Mouse (Mus musculus): ENCODE data around the gene Pigk. TPM values are rescaled to one million over a fixed set of nuclear protein-coding genes. Genes with fewer than 3 reads are reported as not detected.

The Pigk gene
- total and polyA plus RNA-seq, 3 experiments = 4.1 to 39.2 (median 34.2) TPM

- no peak for DNase-seq (ENCODE audit: low spot score)
- TF ChIP-seq GATA2 (IDR thresholded peaks at IDR 0.05; ENCODE audit: borderline replicate concordance, low read depth, low read length) = no peak
- TF ChIP-seq GATA1 (IDR thresholded peaks at IDR 0.05; ENCODE audit: borderline replicate concordance, low read length) = no peak
- no peak for TF ChIP-seq TAL1 (conservative IDR thresholded peaks at IDR 0.05; ENCODE audit: low read depth, low read length)
- no peak for TF ChIP-seq CTCF (IDR thresholded peaks at IDR 0.05; ENCODE audit: low read depth, low read length)
- no peak for TF ChIP-seq POLR2AphosphoS5 (IDR thresholded peaks at IDR 0.05; ENCODE audit: insufficient replicate concordance, low read depth, low read length)
- Histone ChIP-seq H3K36me3 (replicated peaks) (no peaks in the 10 kb centered on the region), H3K27me3 (ENCODE audit: insufficient read depth, low read length) (peaks cover 5% of the 10 kb centered on the region; the same call in 1 of the 2 replicates), H3K4me1 (ENCODE audit: insufficient read depth, low read depth, low read length) (no peaks in the 10 kb centered on the region), H3K4me3 (ENCODE audit: low read depth, low read length) (no peak overlapping the region), H3K9me3 (replicated peaks) (no peaks in the 10 kb centered on the region)
- ATAC-seq (ENCODE audit: extremely low read depth, insufficient number of reproducible peaks, low FRiP score, poor library complexity, severe bottlenecking) = no peak
Observed at GRCm38 (mm10) chr3:152856095-152856494, 142.2 kb downstream of the Pigk start.

GRCm38 (mm10) chr3:152861450-152861849, 147.6 kb downstream of the Pigk start:
- H3K36me3 ChIP-seq (replicated peaks) = no peaks in the 10 kb centered on the region
- peaks cover 6% of the 10 kb centered on the region for H3K27me3 ChIP-seq (ENCODE audit: insufficient read depth, low read length)
- ATAC-seq (ENCODE audit: extremely low read depth, insufficient number of reproducible peaks, low FRiP score, poor library complexity, severe bottlenecking) (no peak), DNase-seq (ENCODE audit: low spot score) (no peak)
- no peak overlapping the region for H3K4me3 ChIP-seq (ENCODE audit: low read depth, low read length)
- TF ChIP-seq GATA2 (IDR thresholded peaks at IDR 0.05; ENCODE audit: borderline replicate concordance, low read depth, low read length) (no peak), POLR2AphosphoS5 (IDR thresholded peaks at IDR 0.05; ENCODE audit: insufficient replicate concordance, low read depth, low read length) (no peak), GATA1 (IDR thresholded peaks at IDR 0.05; ENCODE audit: borderline replicate concordance, low read length) (no peak), CTCF (IDR thresholded peaks at IDR 0.05; ENCODE audit: low read depth, low read length) (no peak)
- no peaks in the 10 kb centered on the region for H3K4me1 ChIP-seq (ENCODE audit: insufficient read depth, low read depth, low read length)
- no peaks in the 10 kb centered on the region for H3K9me3 ChIP-seq (replicated peaks)

GRCm38 (mm10) chr3:152861978-152862377, 148.1 kb downstream of the Pigk start:
- TF ChIP-seq TAL1 (conservative IDR thresholded peaks at IDR 0.05; ENCODE audit: low read depth, low read length) (no peak), GATA1 (IDR thresholded peaks at IDR 0.05; ENCODE audit: borderline replicate concordance, low read length) (no peak), POLR2AphosphoS5 (IDR thresholded peaks at IDR 0.05; ENCODE audit: insufficient replicate concordance, low read depth, low read length) (no peak), CTCF (IDR thresholded peaks at IDR 0.05; ENCODE audit: low read depth, low read length) (no peak), GATA2 (IDR thresholded peaks at IDR 0.05; ENCODE audit: borderline replicate concordance, low read depth, low read length) (no peak)
- Histone ChIP-seq H3K27me3 (ENCODE audit: insufficient read depth, low read length) (peaks cover 10% of the 10 kb centered on the region), H3K36me3 (replicated peaks) (no peaks in the 10 kb centered on the region), H3K9me3 (replicated peaks) (no peaks in the 10 kb centered on the region), H3K4me1 (ENCODE audit: insufficient read depth, low read depth, low read length) (no peaks in the 10 kb centered on the region), H3K4me3 (ENCODE audit: low read depth, low read length) (no peak overlapping the region)
- no peak for DNase-seq (ENCODE audit: low spot score)
- no peak for ATAC-seq (ENCODE audit: extremely low read depth, insufficient number of reproducible peaks, low FRiP score, poor library complexity, severe bottlenecking)

- Histone ChIP-seq H3K9me3 (replicated peaks) (no peaks in the 10 kb centered on the region), H3K36me3 (replicated peaks) (no peaks in the 10 kb centered on the region), H3K27me3 (ENCODE audit: insufficient read depth, low read length) (peaks cover 15% of the 10 kb centered on the region), H3K4me3 (ENCODE audit: low read depth, low read length) (no peak overlapping the region), H3K4me1 (ENCODE audit: insufficient read depth, low read depth, low read length) (no peaks in the 10 kb centered on the region)
- TF ChIP-seq POLR2AphosphoS5 (IDR thresholded peaks at IDR 0.05; ENCODE audit: insufficient replicate concordance, low read depth, low read length) (no peak), TAL1 (conservative IDR thresholded peaks at IDR 0.05; ENCODE audit: low read depth, low read length) (no peak), GATA1 (IDR thresholded peaks at IDR 0.05; ENCODE audit: borderline replicate concordance, low read length) (no peak), GATA2 (IDR thresholded peaks at IDR 0.05; ENCODE audit: borderline replicate concordance, low read depth, low read length) (no peak), CTCF (IDR thresholded peaks at IDR 0.05; ENCODE audit: low read depth, low read length) (no peak)
- ATAC-seq (ENCODE audit: extremely low read depth, insufficient number of reproducible peaks, low FRiP score, poor library complexity, severe bottlenecking) (no peak), DNase-seq (ENCODE audit: low spot score) (no peak)
Observed at GRCm38 (mm10) chr3:152866035-152866965, 152.4 kb downstream of the Pigk start.

GRCm38 (mm10) chr3:152867654-152868525, 154.0 kb downstream of the Pigk start:
- no peak for DNase-seq (ENCODE audit: low spot score)
- no peaks in the 10 kb centered on the region for H3K36me3 ChIP-seq (replicated peaks)
- no peaks in the 10 kb centered on the region for H3K9me3 ChIP-seq (replicated peaks)
- H3K27me3 ChIP-seq (ENCODE audit: insufficient read depth, low read length) = peaks cover 15% of the 10 kb centered on the region
- H3K4me1 ChIP-seq (ENCODE audit: insufficient read depth, low read depth, low read length) = no peaks in the 10 kb centered on the region
- TF ChIP-seq CTCF (IDR thresholded peaks at IDR 0.05; ENCODE audit: low read depth, low read length) = no peak
- no peak for TF ChIP-seq TAL1 (conservative IDR thresholded peaks at IDR 0.05; ENCODE audit: low read depth, low read length)
- no peak for TF ChIP-seq GATA2 (IDR thresholded peaks at IDR 0.05; ENCODE audit: borderline replicate concordance, low read depth, low read length)
- TF ChIP-seq GATA1 (IDR thresholded peaks at IDR 0.05; ENCODE audit: borderline replicate concordance, low read length) = no peak
- no peak for TF ChIP-seq POLR2AphosphoS5 (IDR thresholded peaks at IDR 0.05; ENCODE audit: insufficient replicate concordance, low read depth, low read length)
- no peak for ATAC-seq (ENCODE audit: extremely low read depth, insufficient number of reproducible peaks, low FRiP score, poor library complexity, severe bottlenecking)
- no peak overlapping the region for H3K4me3 ChIP-seq (ENCODE audit: low read depth, low read length)

GRCm38 (mm10) chr3:152872054-152872453, 158.2 kb downstream of the Pigk start:
- TF ChIP-seq TAL1 (conservative IDR thresholded peaks at IDR 0.05; ENCODE audit: low read depth, low read length) (no peak), GATA2 (IDR thresholded peaks at IDR 0.05; ENCODE audit: borderline replicate concordance, low read depth, low read length) (no peak), GATA1 (IDR thresholded peaks at IDR 0.05; ENCODE audit: borderline replicate concordance, low read length) (no peak), POLR2AphosphoS5 (IDR thresholded peaks at IDR 0.05; ENCODE audit: insufficient replicate concordance, low read depth, low read length) (no peak), CTCF (IDR thresholded peaks at IDR 0.05; ENCODE audit: low read depth, low read length) (no peak)
- no peak for DNase-seq (ENCODE audit: low spot score)
- ATAC-seq (ENCODE audit: extremely low read depth, insufficient number of reproducible peaks, low FRiP score, poor library complexity, severe bottlenecking) = no peak
- no peaks in the 10 kb centered on the region for H3K9me3 ChIP-seq (replicated peaks)
- peaks cover 10% of the 10 kb centered on the region for H3K27me3 ChIP-seq (ENCODE audit: insufficient read depth, low read length)
- no peaks in the 10 kb centered on the region for H3K4me1 ChIP-seq (ENCODE audit: insufficient read depth, low read depth, low read length)
- no peak overlapping the region for H3K4me3 ChIP-seq (ENCODE audit: low read depth, low read length)
- no peaks in the 10 kb centered on the region for H3K36me3 ChIP-seq (replicated peaks)

All from G1E (cell line).